Mouse (Mus musculus) heart, adult 8-10 months (tissue): ENCODE results near the gene Epb41l4b. TPM values are rescaled to one million over a fixed set of nuclear protein-coding genes. Genes with fewer than 3 reads are reported as not detected.

Experiments used
- DNase-seq: peaks from one replicate; pipeline ENCODE4 v3.0.0; 2022; ENCODE audit warnings: low spot score
- total RNA-seq, 4 experiments: library from RNA; stranded (reverse); gene quantifications; 2 replicates each; pipeline ENCODE4 v1.2.4; 2022

The Epb41l4b gene
- total RNA-seq, 4 experiments from 2014 or later = 1.4 to 3.4 (median 2.6) TPM

DNA sequence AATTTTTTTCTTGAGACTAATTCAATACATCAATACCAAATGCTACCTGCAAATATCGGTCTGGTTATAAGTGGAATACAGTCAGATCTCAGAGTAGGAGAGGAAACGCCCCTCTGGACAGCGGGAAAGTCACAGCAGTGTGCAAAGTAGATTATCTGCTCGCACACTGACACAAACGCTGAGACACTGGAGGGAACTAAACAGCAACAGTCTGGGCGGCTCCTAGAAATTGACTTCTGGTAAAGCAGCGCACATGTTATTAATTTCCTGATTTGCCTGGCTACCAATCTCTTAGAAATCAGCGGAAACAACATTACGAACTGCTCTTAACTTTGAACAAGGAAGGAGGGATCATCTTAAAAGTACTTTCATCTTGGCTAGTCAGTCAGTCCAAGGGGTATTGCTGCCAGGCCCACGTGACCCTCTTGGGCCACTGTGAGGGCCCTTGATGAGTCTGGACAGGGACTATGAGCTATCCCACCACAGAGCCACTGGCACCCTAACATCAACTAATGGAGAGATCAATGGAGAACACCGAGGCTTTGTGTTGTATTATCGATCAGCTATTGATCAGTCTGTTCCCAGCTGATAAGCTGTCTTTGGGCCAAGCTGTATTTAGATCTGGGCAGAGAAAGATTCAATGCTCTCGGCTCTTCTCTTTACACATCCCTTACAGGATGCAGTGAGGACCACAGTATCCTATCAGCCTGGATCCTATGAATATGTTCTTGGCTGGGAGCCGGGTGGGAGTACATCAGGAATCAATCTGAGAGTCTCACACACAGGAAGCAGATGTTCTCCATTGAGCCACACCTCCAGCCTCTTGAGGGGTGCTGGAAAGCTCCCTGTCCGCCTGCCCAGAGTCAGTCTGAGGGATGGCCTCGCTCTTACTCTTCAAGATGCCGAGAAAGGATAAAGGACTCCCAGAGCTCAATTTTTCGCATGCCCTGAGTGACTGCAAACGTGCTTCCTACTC is 28.3 kb downstream of the Epb41l4b start:
- DNase-seq = no peak

- no peak for DNase-seq
Observed at GRCm38 (mm10) chr4:57113472-57114216, 29.6 kb downstream of the Epb41l4b start.

GRCm38 (mm10) chr4:57111992-57112540 is 31.2 kb downstream of the Epb41l4b start:
- no peak for DNase-seq

DNA sequence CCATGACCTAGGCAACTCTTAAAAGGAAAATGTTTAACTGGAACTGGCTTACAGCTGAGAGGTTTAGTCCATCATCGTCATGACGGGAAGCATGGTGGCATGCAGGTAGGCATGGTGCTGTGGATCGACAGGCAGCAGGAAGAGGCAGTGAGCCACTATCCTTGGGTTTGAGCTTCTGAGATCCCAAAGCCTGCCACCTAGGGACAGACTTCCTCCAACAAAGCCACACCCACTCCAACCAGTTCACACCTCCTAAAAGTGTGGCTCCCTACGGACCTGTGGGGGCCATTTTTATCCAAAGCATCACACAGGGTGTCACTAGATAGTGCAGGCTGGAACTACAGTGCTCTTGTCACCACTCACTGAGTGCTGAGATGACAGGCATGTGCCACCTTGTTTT is 31.8 kb downstream of the Epb41l4b start:
- no peak for DNase-seq

DNA sequence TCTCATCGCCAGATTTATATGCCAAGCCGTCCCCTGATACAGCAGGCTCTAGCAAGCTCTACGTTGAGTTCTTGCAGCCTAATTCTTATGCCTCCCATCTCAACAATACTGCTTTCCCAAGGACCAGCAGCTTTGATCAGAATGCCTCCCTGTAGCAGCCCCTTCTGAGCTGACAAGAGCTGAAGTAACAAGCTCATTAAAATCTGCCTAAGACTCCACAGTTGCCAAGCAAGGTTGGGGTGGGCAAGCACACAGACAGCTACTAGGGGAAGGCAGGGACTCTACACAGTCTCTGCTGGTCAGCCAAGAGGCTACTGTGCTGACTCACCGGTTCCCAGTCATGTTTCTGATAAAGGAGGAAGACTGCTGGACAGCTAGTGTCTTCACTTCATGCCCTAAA is 33.7 kb downstream of the Epb41l4b start:
- DNase-seq = no peak

- no peak for DNase-seq
Observed at GRCm38 (mm10) chr4:57105339-57105738, 37.9 kb downstream of the Epb41l4b start.

DNA sequence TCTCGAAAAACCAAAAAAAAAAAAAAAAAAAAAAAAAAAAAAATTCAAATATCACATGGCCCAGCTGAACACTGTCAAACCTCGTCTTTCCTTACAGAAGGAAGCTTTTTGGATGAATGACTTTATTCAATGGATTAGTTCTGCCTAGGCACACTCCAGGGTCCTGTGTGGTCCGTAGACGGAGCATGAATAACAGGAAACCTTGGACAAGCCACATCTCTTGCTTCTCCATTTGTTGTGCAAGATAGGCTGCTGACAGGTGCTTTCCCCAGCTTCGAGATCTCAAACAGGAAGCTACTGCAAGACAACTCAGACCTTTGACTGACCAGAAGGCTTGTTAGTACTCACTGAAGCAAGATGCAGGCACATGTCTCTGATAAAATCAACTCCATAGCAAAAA is 39.4 kb downstream of the Epb41l4b start:
- DNase-seq = no peak

GRCm38 (mm10) chr4:57101095-57101494 is 42.1 kb downstream of the Epb41l4b start:
- no peak for DNase-seq

- no peak for DNase-seq
Observed at GRCm38 (mm10) chr4:57097411-57097810, 45.8 kb downstream of the Epb41l4b start.

DNA sequence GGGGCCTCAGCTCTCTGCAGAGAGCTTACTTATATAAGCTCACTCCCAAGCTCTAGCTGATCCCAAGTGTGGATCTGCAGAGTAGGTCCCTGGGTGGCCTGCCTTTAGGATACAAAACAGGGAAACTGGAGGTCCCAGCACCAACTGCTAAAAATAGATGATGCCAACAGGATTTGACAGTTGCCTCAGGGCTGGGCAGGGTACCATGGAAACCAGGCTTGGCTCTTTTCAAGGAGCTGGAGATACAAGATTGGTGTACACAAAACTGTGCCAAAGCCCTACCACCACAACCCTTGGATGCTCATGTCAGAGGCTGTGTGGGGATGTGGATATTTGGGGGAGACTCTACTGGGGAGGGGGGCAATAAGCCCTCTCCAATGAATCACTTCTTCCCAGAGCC is 47.7 kb downstream of the Epb41l4b start:
- DNase-seq = no peak

DNA sequence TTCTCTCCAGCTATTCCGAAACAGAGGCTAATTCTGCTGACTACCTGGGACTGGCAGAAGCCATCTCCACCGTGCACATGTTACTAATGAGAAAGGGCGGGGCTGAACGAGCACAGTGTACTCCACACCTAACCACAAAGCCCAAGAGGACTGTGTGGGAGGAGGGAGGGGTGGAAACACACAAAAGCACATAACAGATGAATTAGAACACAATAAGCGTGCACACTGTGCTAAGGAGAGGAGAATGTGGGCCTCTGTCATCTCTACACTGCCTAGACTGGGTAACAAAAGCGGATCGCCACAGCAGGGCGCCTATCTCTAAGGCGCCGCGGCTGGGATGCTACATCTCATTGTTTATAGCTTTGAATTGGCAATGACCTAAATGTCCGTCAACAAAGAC is 51.9 kb downstream of the Epb41l4b start:
- no peak for DNase-seq

GRCm38 (mm10) chr4:57088301-57088700 is 54.9 kb downstream of the Epb41l4b start:
- no peak for DNase-seq

DNA sequence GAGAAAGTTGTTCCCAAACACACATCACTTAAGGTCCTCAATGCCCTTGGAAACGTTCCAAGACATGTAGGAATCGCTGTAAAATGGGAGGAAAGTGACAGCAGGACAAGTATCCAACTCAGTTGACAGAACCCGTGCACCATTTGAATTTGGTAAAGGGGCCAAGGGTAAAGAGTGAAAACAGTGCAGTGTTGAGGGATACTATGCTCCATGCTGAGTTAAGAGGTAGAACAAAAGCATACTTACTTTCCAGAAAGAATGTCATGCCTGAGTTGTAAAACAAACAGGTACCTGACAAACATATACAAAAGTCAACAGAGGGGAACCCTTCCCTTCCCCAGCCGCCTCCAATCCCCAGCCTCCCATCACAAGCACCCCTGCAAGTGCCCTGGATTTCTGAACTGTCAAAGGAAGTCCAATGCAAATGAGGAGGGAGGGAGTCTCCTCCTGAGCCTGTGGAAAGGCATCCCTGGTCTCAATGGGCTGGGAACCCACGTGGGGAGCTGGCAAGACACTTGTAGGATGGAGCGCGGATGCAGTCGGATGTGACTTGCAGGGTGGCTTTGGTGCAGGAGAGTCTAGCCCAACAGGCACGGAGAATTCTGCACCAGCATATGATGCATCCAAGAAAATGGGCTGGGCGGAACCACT is 57.4 kb downstream of the Epb41l4b start:
- no peak for DNase-seq

DNA sequence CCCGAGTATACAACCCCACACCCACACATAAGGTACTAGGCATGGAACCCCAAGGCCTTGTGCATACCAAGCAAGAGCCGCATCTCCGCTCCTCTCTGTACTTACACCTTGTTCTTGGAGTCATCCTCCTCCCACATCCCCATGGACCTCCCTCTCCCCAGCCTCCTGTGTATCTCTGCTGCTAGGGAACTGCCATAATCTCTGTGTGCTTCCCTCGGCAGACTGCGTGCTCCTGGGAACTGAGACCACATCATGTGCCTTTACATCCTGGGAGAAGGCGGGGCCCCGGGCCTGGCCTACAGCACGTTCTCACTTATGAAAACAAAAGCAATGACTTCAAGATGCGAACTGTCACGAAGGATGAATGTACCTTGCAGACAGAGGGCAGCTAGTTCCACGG is 59.6 kb downstream of the Epb41l4b start:
- DNase-seq = no peak

DNA sequence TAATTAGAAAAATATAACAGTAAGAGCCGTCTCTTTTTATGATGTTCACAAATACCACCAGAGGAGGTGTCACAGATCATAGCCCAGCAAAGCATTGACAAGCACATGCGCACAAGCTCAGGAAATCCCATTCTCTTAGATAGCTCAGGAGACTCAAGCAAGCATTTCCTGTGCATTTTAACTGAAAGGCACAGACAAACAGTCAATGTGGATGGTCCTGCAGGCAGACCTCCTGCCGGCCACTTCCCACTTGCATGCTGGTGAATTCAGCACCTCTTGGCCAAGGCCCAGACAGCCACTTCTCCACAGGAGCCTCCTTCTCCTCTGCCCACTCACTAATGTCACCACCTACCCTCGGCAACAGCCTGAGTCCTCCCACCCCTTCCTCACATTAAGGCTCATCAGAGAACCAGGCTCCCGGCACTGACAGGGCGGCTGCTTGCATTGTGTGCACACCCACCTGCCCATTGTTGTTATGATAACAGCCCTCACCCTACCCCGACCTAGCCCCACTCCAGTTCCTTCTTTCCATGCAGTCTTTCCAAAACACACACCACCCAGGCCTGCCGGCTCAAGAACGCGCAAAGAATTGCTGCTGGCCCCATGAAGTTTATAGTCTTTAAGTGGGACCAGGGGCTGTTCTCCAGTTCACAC is 60.3 kb downstream of the Epb41l4b start:
- DNase-seq = no peak

GRCm38 (mm10) chr4:57081463-57081862 is 61.8 kb downstream of the Epb41l4b start:
- no peak for DNase-seq

- no peak for DNase-seq
Observed at GRCm38 (mm10) chr4:57073843-57074242, 69.4 kb downstream of the Epb41l4b start.

DNA sequence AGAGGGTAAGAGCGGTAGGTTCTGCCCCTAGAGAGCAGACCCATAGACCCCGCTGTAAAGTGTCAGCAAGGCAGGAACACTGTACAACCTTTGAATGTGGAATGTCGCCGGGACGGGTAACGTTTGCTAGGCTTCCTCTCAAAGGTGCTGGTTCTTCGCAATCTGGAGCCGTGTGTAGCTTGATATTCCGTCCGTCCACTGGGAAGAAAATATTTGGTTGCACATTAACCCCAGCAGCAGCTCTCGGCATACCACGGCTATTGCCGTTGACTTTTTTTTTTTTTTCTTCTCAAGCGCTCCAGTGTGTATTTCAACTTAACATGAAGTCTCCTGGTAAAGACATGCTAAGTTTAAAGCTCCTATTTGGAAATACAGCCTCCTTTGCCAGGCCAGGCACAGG is 70.1 kb downstream of the Epb41l4b start:
- no peak for DNase-seq

DNA sequence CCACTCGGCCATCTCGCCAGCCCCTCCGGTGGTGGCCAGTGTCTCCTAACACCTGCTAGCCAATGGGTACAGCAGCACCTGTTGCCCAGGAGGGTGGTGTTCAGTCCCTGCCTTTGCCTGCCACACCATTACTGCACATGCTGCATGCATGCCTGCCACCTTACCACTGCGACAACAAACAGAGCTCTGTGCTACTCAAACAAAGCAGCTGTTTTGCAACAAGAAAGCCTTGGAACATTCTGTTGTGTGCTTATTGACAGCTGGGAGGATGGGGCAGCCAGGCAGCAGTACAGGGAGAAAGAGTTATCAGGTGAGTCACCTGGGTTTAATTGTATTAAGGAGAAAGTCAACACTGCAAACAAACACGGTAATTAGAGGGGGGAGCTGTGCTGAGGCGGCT is 72.6 kb downstream of the Epb41l4b start:
- DNase-seq = no peak

GRCm38 (mm10) chr4:57068397-57068796 is 74.8 kb downstream of the Epb41l4b start:
- no peak for DNase-seq

DNA sequence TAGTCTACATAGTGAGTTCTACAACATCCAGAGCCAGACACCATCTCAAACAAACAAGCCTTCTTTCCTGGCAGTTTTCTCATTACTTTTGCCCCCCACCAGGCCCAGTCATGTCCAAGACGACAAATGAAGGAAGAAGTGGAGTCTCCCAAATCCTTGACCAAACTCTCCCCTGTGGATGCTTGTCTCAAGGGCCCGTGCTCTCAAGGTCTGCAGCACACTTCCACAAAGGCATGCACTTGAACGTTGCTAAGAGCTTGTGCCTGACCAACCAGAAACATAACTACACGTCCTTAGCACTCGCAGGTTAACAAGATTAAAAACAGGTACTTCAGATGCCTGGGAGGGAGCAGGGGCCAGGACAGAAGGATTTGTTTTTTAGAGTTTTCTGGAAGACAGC is 75.4 kb downstream of the Epb41l4b start:
- DNase-seq = no peak
